Mouse (Mus musculus): ENCODE data around the gene Braf.

GRCm38 (mm10) chr6:39591481-39591880 is 133.8 kb downstream of the Braf start:
- no peak for TF ChIP-seq CTCF (IDR thresholded peaks at IDR 0.05; ENCODE audit: control insufficient read depth, insufficient read depth, low read length)
- TF ChIP-seq POLR2A (IDR thresholded peaks at IDR 0.05; ENCODE audit: borderline replicate concordance, control insufficient read depth, low read depth, low read length), result no peak

Data from bone marrow, adult 2 months (tissue).